Mouse (Mus musculus) liver, embryonic 11.5 days (tissue): ENCODE results near the gene Ube2o. TPM values are rescaled to one million over a fixed set of nuclear protein-coding genes. Genes with fewer than 3 reads are reported as not detected.

ENCODE experiments used
- ATAC-seq: fragments of 200-750 bp; cut with Nextera tagmentation; replicated peaks from 2 replicates; pipeline ENCODE4 v1.8.0; 2017; ENCODE audit warnings: moderate number of reproducible peaks, mild to moderate bottlenecking, moderate TSS enrichment, moderate library complexity; ENCODE audit not compliant: low FRiP score
- DNase-seq: peaks from one replicate; pipeline ENCODE4 v3.0.0-alpha.2; 2017; ENCODE audit warnings: low spot score
- H3K27ac ChIP-seq: fragments of 300-500 bp; sonication (generic); 2 replicates; pipeline ENCODE4 v1.5.1; 2014; ENCODE audit warnings: mild to moderate bottlenecking, low read depth, low read length, control low read depth
- H3K27me3 ChIP-seq: fragments of 300-500 bp; sonication (generic); replicated peaks from 2 replicates; pipeline ENCODE4 v1.6.1; 2014; ENCODE audit warnings: low read length, mixed read lengths; ENCODE audit not compliant: control insufficient read depth, insufficient read depth
- H3K36me3 ChIP-seq: fragments of 300-500 bp; sonication (generic); 2 replicates; pipeline ENCODE4 v1.6.1; 2014; ENCODE audit warnings: mild to moderate bottlenecking, low read length, moderate library complexity, mixed read lengths; ENCODE audit not compliant: control insufficient read depth, insufficient read depth
- H3K4me1 ChIP-seq: fragments of 300-500 bp; sonication (generic); replicated peaks from 2 replicates; pipeline ENCODE4 v1.6.1; 2014; ENCODE audit warnings: low read length, mixed read lengths; ENCODE audit not compliant: control insufficient read depth, insufficient read depth
- H3K4me2 ChIP-seq: fragments of 300-500 bp; sonication (generic); 2 replicates; pipeline ENCODE4 v1.6.1; 2014; ENCODE audit warnings: mild to moderate bottlenecking, control low read depth, moderate library complexity
- H3K4me3 ChIP-seq: fragments of 300-500 bp; sonication (generic); 2 replicates; pipeline ENCODE4 v1.5.1; 2014; ENCODE audit warnings: low read depth, low read length, control low read depth
- H3K9ac ChIP-seq: fragments of 300-500 bp; sonication (generic); 2 replicates; pipeline ENCODE4 v1.6.1; 2014; ENCODE audit warnings: low read depth, low read length, control low read depth
- H3K9me3 ChIP-seq: fragments of 300-500 bp; sonication (generic); 2 replicates; pipeline ENCODE4 v1.6.1; 2016; ENCODE audit warnings: low read length, inconsistent platforms, mixed read lengths; ENCODE audit not compliant: control insufficient read depth
- WGBS: fragments of 180-500 bp; shearing (Covaris S2); extraction: QIAGEN DNeasy Blood & Tissue Kit; methylation state at CpG from one replicate; pipeline ENCODE4 v1.1.7; 2014; 5-methylcytosine and 5-hydroxymethylcytosine counted together
- polyA plus RNA-seq: library from polyadenylated mRNA; unstranded; fragments of >200 nt; fragmentation: Nextera tagmentation; extraction: Ambion mirVana; gene quantifications from 2 replicates; pipeline ENCODE4 v1.2.1, GENCODE M21; 2014

Ube2o gene
- polyA plus RNA-seq = 13.5 and 13.9 TPM in 2 replicates

DNA sequence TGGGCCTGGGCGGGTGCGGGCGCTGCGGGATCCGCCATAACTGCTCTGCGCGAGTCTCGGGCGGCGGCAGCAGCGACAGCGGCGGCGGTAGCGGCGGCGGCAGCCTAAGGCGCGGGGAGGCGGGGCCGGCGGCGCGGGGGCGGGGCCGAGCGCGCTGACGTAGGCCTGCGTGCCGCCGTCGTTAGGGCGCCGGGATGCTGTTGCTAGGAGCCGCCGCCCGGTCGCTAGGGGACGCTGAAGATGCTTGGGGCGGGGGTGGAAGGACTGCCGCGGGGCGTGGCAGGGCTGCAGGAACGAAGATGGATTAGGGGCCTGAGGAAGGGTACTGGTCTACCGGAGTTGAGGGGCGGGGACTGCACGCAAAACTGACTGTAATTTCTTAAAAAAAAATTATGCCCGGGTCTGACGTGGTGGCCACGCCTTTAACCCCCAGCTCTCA is at the start of gene Ube2o:
TSS of gene Ube2o (minus strand) at position 72 of the 439 bp plus-strand sequence.
- no peaks in the 10 kb centered on the region for H3K27me3 ChIP-seq
- no peaks in the 10 kb centered on the region for H3K36me3 ChIP-seq
- H3K27ac ChIP-seq = peak within 1 kb of the TSS; percentile 82
- H3K9ac ChIP-seq = peak within 1 kb of the TSS; percentile 87
- DNase-seq (peak; percentile 84), ATAC-seq (peak; percentile 86)
- H3K9me3 ChIP-seq = no peaks in the 10 kb centered on the region
- H3K4me3 ChIP-seq = peak within 1 kb of the TSS; percentile 98
- H3K4me2 ChIP-seq = peak within 1 kb of the TSS; percentile 99
- H3K4me1 ChIP-seq = peaks cover 14% of the 10 kb centered on the region
- WGBS = under 1% methylated on average over 51 of the region's 51 CpGs

DNA sequence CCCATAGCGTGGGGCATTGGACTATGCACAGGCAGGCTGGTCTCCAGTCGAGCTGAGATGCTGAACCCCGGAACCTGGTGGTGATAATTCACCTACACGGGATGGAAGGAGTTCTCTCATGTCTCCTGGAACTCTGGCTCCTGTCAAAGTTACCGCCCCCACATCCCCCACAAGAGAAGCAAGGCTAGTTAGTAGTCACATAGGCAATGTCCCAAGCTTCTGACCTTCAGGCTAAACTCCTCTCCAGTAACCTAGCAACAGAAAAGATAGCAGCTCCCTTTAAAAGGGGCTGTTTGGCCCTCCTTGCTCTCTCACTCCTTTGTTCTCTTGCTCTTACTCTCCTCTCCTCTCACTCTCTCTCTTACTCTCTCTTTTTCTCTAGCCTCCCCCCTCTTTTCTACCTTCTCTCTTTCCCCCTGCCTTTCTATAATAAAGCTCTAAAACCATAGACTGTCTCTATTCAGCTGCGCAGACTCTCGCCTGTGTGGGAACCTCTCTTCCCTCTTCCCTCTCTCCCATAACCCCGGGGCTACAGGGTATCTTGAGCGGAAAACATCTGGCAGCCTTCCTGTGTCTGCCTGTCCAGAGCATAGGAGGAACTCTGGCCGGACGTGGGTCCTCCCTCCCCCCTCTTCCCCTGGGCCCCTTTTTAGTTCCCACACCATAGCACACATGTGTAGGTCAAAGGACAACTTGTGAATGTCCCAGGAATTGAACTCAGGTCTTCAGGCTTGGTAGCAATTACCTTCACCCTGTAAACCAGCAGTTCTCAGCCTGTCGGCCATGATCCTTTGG is 49.1 kb upstream of the Ube2o start:
- no peak for DNase-seq
- Histone ChIP-seq H3K36me3 (no peaks in the 10 kb centered on the region), H3K4me2 (no peak overlapping the region), H3K9ac (no peak overlapping the region), H3K27me3 (no peaks in the 10 kb centered on the region), H3K9me3 (no peaks in the 10 kb centered on the region), H3K27ac (no peak overlapping the region), H3K4me3 (no peak overlapping the region), H3K4me1 (peaks cover 19% of the 10 kb centered on the region)
- WGBS = 42% methylated on average over 12 of the region's 12 CpGs
- no peak for ATAC-seq

DNA sequence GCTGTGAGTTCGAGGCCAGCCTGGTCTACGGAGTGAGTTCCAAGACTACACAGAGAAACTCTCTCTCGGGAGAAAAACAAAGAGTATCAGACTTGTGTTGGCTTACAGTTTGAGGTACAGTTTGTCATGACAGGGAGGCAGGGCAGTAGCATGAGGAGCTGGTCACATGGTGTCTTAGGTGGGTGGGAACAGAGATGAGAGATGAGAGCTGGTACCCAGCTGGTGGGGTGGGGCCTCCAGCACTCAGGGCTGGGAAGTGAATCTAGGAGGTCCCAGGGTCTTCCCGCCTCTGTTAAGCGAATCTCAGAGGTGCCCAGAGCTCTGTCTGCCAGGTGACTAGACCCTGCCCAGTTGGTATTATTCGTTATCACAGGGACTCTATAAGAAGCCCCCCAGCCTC is 48.2 kb upstream of the Ube2o start:
- 75% methylated on average over 6 of the region's 6 CpGs for WGBS
- Histone ChIP-seq H3K4me2 (no peak overlapping the region), H3K27me3 (no peaks in the 10 kb centered on the region), H3K9ac (no peak overlapping the region), H3K4me1 (peaks cover 28% of the 10 kb centered on the region), H3K9me3 (no peaks in the 10 kb centered on the region), H3K27ac (no peak overlapping the region), H3K36me3 (no peaks in the 10 kb centered on the region), H3K4me3 (no peak overlapping the region)
- no peak for DNase-seq
- ATAC-seq = no peak

DNA sequence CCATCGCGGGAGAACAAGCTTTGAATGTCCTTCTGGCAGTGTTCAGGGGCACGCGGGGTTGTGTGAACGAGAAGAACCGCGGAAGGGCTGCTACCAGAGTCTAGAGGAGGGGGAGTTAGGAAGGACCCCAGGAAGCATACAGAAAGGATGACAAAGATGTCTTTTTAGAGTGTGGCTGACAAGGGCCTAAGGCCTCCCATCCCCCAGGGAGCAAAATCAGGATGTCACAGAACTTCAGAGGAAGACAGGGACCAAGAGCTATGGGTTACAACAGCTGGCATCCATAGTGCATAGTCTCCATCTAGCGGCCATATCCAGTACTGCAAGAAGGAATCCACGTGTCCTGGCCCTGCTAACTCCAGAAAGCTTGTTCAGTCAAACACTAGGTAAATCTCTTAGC is 47.5 kb upstream of the Ube2o start:
- Histone ChIP-seq H3K4me1 (peaks cover 30% of the 10 kb centered on the region), H3K9ac (no peak overlapping the region), H3K4me2 (no peak overlapping the region), H3K27ac (no peak overlapping the region), H3K36me3 (no peaks in the 10 kb centered on the region), H3K27me3 (no peaks in the 10 kb centered on the region), H3K9me3 (no peaks in the 10 kb centered on the region), H3K4me3 (no peak overlapping the region)
- WGBS = 65% methylated on average over 9 of the region's 9 CpGs
- ATAC-seq (no peak; the same call in 1 of the 2 replicates), DNase-seq (peak; percentile 83)

DNA sequence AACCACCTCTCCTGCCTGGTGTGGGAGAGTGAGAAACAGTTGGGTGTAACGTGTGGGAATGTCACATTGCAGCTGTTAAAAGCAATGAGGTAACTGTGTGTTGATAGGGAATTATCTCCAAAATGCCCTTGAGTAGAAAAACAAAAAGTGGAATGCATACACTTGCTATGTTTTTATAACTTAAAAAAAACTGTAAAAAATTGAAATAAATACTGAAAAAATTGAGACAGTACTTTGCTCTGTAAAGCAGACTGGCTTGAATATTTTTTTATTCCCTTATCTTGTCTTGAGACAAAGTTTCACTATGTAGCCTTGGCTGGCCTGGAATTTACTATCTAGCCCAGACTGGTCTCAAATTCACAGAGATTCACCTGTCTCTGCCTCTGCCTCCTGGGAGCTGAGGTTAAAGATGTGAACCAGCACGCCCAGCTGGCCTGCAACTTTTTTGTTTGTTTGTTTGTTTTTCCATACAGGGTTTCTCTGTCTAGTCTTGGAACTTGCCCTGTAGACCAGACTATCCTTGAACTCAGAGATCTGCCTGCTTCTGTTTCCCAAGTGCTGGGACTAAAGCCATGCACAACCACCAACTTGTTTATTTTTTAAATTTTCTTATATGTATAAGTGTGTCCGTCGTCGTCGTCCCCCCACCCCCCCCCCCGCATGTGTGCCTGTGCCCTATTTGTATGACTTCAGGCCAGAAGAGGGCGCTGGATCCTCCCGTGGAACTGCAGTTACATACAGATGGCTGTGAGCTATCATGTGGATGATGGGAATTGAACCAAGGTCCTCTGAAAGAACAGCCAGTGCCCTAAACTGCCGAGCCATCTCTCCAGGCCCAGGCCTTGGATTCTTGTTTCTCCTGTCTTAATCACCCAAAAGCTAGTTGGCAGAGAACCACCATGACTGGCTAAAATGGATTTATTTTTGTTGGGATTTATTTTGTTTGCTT is 46.1 kb upstream of the Ube2o start:
- Histone ChIP-seq H3K9me3 (no peaks in the 10 kb centered on the region), H3K27ac (no peak overlapping the region), H3K4me1 (peaks cover 40% of the 10 kb centered on the region), H3K27me3 (no peaks in the 10 kb centered on the region), H3K4me3 (no peak overlapping the region), H3K36me3 (no peaks in the 10 kb centered on the region), H3K4me2 (no peak overlapping the region), H3K9ac (no peak overlapping the region)
- ATAC-seq (no peak), DNase-seq (no peak)
- WGBS = 35% methylated on average over 10 of the region's 10 CpGs

DNA sequence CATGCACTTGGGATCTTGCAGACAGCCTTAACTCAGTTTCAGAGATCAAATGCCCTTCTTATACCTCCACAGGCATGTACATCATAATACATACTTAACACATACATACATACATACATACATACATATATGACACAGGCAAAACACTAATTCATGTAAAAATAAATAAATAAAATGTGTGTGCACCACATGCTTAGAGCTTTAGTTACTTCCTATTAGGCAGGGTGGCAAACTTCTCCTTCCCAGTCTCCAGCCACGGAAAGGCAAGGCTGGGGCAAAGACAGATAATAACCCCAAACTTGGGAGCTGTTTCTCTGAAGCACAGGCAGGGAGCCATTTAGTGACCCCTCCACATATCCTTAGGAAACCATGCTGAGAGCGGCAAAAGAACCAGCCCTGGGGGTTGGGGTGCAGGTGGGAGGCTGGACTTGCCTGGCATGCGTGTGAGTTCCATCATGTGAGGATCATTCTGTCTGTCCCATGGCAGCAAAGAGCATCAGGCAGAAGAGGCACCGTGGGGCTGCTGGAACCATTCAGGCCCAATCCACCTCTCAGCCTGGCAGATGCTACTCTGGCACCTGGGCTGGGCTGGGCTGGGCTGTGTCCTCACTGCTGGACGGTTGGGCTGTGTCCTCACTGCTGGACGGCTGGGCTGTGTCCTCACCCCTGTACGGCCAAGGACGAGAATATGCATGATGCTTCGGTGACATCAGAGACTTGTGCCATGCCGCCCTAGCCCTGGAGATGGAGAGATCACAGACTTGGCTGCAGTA is 45.2 kb upstream of the Ube2o start, which contains the start of gene Rhbdf2:
TSS of gene Rhbdf2 (minus strand) at position 721 of the 773 bp plus-strand sequence.
- Histone ChIP-seq H3K9ac (no peak within 1 kb of the TSS), H3K27me3 (no peaks in the 10 kb centered on the region), H3K27ac (no peak within 1 kb of the TSS), H3K4me3 (no peak within 1 kb of the TSS), H3K4me2 (no peak within 1 kb of the TSS), H3K9me3 (no peaks in the 10 kb centered on the region), H3K4me1 (peaks cover 49% of the 10 kb centered on the region), H3K36me3 (no peaks in the 10 kb centered on the region)
- WGBS = 75% methylated on average over 10 of the region's 10 CpGs
- ATAC-seq = no peak
- no peak for DNase-seq

DNA sequence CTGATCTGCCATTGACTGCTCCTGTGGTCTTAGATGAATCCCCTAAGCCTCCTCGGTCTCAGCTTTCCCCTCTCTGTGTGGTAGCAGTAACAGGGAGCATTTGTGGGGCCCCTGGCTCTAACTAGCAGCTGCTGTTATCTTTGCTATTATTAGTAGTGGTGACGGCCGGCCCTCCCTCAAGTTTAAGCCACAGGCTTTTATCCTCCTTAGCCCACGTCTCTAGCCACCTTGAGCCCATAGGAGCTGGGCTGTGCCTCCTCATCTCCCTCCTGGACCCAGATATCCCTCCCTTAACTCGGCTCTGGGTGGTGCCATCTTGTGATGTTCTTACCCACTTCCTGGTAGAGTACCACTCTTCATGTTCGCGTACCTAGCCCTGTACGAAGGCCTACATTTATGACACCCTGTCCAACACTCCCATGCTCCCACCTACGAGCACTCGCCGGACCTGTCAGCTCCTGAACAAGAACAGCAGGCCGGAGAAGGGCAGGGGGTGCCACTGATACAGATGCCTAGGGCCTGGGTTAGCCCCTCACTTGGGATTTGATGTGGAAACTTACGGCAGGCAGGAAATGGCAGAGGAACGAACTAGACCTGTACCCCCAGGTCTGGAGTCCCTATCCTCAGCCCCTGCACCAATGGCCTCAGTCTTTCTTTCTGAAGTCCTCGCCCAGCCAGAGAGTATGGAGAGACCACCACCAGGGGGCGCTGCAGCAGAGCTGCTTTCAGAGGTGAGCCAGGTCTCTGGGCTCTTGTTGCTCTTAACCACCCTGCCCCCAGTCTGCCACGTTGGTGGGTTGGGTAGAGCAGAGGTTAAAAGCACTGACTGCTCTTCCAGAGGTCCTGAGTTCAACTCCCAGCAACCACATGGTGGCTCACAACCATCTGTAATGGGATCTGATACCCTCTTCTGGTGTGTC is 44.1 kb upstream of the Ube2o start:
- Histone ChIP-seq H3K27ac (peak overlapping the region; percentile 89), H3K9me3 (no peaks in the 10 kb centered on the region), H3K9ac (peak overlapping the region; percentile 41; the same call in 1 of the 2 replicates), H3K4me1 (peaks cover 57% of the 10 kb centered on the region), H3K36me3 (no peaks in the 10 kb centered on the region), H3K4me2 (peak overlapping the region; percentile 89), H3K27me3 (no peaks in the 10 kb centered on the region), H3K4me3 (no peak overlapping the region)
- peak; percentile 35 for ATAC-seq
- 50% methylated on average over 17 of the region's 17 CpGs for WGBS
- DNase-seq = peak; percentile 81
